Mouse (Mus musculus): ENCODE measurements at regions not wholly inside any gene's neighbourhood (a gene's known extent, or its start where the extent isn't known, plus 50 kb on each side); places are given as distances from the start of the nearest gene placed in this dataset.
A peak's percentile ranks its signal among the peaks of the same experiment; 100 is the strongest.

DNA sequence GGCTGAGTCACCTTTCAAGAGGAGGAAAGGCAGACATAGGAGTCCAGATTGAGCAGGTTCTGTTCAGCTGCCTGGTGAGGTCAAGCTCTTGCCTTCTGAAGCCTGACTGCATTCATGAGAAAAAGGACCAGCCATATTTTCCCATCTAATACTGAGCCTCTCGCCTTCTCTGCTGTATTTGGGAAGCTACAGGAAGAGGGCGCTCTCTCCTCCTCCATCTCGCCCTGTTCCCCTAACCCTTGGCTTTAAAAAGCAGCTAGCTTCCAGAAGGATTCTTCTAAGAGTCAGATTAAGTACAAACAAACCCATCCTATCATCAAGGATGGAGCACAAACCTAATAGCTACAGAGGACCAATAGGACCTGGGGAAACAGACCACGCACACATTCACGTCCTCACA, 98.3 kb downstream of the Foxb1 start:
- DNase-seq, result no peak

DNA sequence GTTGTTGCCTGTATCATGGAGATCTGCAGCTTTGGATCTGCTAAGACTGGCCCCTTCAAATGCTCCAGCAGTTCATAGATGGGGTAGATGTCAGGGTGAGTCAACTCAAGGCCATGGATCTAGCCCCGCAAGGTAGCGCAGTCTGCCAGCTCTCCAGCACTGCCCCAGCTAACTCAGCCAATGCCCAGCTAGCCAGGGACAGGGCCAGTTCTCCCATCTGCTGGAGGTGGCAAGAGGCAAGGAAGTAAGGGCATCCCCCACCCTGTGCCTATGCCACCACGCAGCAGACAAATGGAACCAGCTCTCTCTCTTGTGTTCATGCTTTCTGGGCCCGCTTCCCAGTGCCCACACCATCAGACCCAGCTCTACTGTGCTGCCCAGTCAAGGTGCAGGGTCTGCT, 102.5 kb downstream of the Foxb1 start:
- peak; percentile 44 for DNase-seq

DNA sequence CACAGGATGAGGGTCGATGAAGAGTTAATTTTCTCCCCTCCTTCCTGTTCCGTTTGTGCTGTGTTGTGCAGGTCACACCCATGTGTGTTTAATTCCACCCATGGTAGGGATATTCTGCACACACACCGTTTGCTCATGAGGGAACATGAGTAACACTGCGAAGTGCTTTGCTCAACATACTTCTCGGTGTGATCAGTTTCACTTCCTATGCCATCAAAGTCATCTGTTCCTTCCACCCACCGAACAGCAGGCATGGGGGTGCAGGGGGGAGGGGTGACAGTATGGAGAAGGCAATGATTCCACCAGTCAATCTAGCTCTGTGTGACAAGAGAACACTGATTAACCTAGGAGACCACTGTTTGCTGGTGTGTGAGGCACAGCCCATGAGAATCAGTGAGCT, 104.7 kb downstream of the Foxb1 start:
- no peak for DNase-seq

GRCm38 (mm10) chr9:69652106-69652505, 108.6 kb downstream of the Foxb1 start:
- DNase-seq, result no peak

DNA sequence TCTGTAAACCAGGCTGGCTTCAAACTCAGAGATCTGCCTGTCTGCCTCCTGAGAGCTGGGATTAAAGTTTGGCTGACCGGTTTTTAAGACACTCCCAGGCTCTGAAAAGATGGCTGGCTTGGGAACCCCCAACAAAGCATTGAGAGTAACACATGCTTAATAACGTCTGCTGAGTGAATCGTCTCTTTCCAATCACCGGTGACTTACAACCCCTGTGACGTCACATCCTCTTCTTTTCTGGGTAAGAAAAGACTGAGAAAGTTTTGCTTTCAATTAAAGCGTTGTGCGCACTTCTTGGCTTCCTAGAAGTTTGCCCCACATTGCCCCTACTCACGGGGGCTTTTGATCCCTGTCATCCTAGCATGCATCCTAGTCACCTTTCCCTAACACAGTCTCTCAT, 109.1 kb downstream of the Foxb1 start:
- no peak for DNase-seq

DNA sequence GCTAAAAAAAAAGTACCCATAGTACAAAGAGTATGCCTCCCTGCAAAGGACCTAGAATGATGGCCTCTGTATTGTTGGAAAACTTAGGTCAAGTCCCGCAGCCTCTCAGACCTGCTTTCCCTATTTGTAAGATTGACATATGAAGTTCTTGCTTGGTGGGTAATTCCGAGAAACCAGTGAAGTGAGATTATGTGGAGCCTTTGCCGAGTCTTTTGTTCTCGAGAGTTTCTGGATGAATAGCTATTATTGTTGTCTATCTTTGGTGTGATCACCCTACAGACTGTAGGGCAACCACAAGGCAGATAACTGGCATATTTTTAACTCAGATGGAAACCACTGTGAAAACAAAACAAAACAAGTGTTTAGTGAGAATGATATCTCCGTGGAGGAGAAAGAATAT, 118.1 kb downstream of the Foxb1 start:
- no peak for DNase-seq

DNA sequence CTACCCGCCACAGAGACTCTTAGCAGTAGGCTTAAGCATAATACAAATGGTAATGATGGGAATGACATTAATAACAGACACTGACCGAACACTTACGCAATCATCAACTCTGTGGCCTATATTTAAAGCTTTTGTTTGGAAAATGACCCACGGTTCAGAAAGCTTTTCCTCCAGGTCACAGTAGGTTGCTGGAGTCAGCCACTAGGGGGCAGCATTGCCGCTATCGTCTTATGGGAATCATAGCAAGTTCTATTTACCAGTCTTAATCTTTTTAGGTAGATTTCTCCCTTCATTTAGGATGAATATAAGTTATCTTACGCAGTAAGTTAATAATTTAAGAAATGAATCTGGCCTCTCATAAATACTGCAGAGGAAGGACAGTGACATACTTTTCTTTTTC, 137.4 kb downstream of the Foxb1 start:
- peak; percentile 58 for DNase-seq

DNA sequence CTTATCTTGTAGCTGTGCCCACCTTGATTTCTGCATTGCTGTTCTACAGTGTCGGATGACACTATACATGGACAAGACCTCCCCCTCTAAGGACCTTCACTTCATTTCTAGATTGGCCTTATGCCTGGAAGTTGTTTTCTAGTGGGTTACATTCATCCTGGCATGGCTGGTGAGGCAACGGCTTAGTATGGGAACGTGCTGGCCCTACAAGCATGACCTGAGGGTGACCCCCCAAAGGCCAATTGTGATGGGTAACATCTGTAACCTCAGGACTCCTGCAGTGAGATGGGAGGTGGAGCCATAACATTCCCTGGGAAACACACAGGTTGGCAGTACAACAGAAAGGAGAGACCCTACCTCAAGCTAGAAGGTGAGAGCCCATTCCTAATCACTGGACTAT, 139.7 kb downstream of the Foxb1 start:
- no peak for DNase-seq

- DNase-seq, result no peak
These were observed 143.4 kb downstream of the Foxb1 start for GRCm38 (mm10) chr9:69617328-69617727.

DNA sequence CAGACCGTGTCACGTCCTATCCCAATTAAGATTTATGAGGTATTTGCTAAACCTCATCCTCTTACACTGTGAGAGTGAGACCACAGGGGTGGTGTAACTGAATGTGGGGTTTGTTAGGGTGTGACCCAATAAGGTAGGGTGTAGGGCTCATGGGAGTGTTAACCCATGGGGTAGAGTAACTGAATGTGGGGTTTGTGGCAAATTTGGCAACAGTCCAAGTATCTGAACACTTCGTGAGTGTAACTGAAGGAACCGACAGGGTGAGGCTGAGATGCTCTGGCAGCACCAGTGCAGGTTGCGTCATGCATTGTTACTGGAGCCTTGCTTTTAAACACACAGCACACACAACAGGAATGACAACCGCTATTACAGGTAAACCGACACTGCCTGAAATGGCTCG, 144.1 kb downstream of the Anxa2 start:
- no peak for DNase-seq

GRCm38 (mm10) chr9:69592329-69593062, 139.1 kb downstream of the Anxa2 start:
- no peak for DNase-seq

DNA sequence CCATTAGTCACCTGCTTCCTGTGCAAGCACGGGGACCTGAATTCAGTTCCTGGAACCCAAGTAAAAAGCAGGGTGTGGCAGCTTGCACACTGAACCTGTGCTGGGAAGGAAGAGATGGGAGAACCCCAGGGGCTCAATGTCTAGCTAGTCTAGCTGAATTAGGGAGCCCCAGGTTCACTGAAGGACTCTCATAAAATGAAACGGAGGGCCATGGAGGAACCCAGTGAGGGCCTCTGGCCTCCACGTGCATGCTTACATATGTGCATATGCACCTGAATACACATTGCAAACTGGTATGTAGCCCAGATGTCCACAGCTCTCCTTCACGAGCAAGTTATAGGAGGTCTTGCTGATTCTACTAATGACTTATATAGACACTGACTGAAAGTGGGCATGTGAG, 135.4 kb downstream of the Anxa2 start:
- DNase-seq, result no peak

DNA sequence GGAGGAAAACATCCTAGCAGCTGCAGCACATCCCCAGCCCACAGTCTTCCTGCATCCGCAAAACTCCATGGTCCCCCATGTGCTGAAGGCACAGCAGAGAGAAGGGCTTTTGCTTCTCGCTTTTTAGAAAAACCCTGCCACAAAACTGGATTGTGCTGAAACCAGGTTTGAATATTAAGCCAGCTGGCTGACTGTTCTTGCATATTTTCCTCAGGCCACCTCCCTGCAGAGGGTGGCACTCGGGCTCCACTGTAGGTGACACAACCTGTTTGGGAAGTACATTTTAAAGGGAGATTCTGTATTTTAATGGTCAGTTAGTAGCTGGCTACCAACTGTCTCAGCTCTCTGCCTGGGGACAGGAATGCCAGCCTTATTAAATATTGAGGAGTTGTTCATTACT, 133.7 kb downstream of the Anxa2 start:
- DNase-seq, result no peak

DNA sequence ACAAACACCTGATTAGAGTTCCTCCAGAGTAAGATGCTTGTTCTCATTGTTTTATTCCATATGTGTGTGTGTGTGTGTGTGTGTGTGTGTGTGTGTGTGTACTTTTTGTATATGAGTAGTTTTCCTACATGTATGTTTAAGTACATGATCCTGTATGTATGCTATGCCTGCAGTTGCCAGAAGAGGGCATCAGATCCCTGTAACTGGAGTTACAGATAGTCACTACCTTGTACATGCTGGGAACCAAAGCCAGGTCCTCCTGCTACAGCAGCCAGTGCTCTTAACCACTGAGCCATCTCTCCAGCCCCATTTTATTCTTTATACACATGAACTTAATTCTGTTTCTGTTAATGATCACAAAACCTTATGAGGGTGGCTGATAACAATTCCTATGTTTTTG, 127.8 kb downstream of the Anxa2 start:
- no peak for DNase-seq

GRCm38 (mm10) chr9:69577661-69578405, 124.4 kb downstream of the Anxa2 start:
- DNase-seq, result no peak

DNA sequence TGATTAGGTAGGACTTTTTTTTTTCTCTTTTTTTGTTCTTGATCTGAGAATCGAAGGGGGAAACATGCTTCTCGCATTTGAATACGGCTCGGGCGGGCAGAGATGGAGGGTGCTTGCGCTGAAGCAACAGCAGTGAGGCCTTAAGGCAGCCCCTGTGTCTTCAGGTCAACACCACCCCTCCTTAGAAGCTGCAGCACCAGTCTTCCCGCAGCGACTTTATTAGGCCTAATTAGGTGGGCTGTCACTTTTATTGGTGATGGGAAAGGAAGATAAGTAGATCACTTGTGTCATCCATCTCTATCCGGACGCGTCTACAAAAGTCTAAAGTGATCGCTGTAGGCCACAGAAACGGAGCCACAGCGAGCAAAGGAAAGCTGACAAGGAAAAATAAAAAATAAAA, 122.0 kb downstream of the Anxa2 start:
- no peak for DNase-seq

- DNase-seq, result no peak
These were observed 115.3 kb downstream of the Anxa2 start for GRCm38 (mm10) chr9:69568631-69569230.

- no peak for DNase-seq
These were observed 114.8 kb downstream of the Anxa2 start for GRCm38 (mm10) chr9:69568222-69568621.

- DNase-seq, result peak; percentile 58
These were observed 113.6 kb downstream of the Anxa2 start for GRCm38 (mm10) chr9:69566996-69567395.

- no peak for DNase-seq
These were observed 89.8 kb downstream of the Anxa2 start for GRCm38 (mm10) chr9:69543241-69543640.
